Mouse (Mus musculus) neural tube, embryonic 10.5 days (tissue): ENCODE results near the gene Thsd7a.

Experiments
- DNase-seq: peaks from one replicate; pipeline ENCODE4 v3.0.0-alpha.2; 2017; ENCODE audit warnings: low spot score; ENCODE audit errors: extremely low spot score

The Thsd7a gene

DNA sequence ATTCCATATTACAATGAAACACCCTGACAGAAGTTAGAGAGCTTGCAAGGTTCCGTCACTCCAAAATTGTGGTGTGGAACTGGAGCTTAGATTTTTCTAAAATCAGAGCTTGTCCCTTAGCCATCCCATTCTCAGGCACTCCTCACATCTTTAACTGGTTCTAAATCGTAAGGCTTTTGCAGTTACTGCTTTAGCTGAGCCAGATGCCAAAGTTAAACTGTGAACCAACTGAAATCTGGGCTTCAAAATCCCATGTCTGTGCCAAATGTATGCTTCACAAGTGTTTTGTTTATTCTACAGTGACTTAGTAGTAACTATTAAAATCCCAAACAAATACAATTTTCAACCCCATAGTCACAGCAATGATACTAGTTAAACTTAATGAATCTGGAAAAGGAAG, 242.3 kb downstream of the Thsd7a start:
- DNase-seq, result no peak

DNA sequence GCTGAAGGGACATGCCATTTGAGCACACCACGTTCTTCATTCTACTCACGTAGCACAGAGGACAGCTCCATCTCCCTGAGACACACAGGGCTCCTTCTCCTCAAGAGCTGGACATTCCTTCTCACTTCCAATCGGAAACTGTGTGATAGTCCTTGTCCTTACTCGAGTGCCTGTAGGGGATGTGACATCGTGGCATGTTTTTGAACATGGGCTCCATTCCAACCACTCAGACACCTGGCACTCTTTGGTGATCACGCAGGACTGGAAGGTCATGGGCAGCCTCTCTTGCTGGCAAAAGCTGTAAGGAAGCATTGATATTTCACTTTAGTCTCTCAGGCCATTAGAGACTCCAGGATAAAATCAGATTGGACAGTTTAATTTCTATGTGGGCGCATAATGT, 245.3 kb downstream of the Thsd7a start:
- DNase-seq, result no peak

DNA sequence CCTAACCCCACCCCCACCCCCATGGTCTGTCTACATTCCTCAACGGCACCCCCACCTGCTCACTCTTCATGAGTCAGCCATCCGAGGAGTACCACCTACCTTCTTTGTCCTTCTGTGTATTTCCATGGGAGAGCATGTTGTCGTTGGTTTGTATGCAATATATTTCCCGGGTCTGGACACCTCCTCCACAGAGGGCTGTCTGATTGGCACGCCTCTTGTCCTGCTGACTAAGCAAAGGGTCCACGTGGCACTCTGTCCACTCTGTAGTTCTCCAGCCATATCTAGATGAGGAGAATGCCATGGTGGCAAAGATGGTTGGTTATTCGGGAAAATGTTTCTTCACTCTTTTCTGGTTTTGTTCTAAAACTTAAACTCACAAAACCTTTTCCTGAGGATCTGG, 248.3 kb downstream of the Thsd7a start:
- DNase-seq, result no peak

DNA sequence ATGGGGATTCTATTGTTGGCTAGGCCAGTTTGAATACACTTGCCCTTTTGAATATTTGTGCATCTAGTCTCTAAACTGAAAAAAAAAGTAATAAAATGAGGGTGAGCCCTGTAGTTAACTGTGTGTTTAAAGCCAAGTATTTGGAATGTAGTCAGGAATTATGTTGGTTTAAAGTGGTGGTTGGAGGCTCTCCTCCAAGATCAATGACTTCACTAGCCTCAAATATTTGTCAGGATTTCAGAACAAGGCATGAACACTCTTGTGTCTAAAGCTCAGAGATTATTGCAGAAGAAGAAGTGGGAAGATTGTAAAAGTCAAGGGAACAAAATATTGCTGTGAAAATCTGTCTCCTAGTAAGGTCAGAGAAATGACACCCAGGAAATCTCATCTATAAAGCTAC, 249.3 kb downstream of the Thsd7a start:
- no peak for DNase-seq

GRCm38 (mm10) chr6:12493571-12493970, 255.6 kb downstream of the Thsd7a start:
- no peak for DNase-seq

GRCm38 (mm10) chr6:12488882-12489281, 260.3 kb downstream of the Thsd7a start:
- no peak for DNase-seq

- no peak for DNase-seq
Observed at GRCm38 (mm10) chr6:12481527-12482163, 267.6 kb downstream of the Thsd7a start.

GRCm38 (mm10) chr6:12478359-12478758, 270.9 kb downstream of the Thsd7a start:
- DNase-seq, result no peak

GRCm38 (mm10) chr6:12470935-12471334, 278.3 kb downstream of the Thsd7a start:
- no peak for DNase-seq

DNA sequence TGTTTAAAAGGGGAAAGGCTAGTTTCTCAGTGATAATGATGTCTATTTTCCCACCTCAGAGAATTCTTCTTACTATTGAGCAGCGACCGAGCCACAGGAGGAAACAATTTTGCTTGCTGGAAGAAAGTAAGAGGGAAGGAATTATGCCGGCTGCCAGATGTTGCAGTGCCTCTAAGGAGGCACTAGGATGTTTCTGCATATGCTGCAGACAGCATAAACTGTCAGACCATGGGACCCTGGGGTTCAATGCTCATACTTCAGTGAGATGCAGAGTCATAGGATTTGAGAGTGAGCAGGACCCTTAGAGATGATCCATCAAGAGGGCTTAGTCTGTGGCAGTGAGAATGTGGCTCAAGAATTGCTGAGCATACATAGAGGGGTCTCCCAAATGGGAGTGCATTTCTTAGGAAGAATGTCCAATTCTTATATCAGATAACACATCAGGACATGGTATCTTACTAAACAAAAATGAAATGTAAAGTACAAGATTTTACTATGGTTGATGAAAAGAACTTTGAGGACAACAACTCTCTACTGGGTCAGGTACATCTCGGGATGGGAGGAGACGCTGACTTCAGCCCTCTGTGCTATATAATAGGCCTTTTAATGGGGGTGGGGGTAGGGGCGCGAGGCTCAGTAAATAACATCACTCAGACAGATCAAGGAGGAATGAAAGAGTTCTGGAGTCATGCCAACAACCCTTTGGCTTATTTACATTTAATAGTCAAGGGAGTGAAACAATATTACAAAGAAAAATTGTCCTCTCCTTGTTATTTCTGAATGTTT, 281.7 kb downstream of the Thsd7a start:
- DNase-seq, result no peak

GRCm38 (mm10) chr6:12458841-12459240, 290.4 kb downstream of the Thsd7a start:
- no peak for DNase-seq

- DNase-seq, result no peak
Observed at GRCm38 (mm10) chr6:12457451-12457850, 291.8 kb downstream of the Thsd7a start.

DNA sequence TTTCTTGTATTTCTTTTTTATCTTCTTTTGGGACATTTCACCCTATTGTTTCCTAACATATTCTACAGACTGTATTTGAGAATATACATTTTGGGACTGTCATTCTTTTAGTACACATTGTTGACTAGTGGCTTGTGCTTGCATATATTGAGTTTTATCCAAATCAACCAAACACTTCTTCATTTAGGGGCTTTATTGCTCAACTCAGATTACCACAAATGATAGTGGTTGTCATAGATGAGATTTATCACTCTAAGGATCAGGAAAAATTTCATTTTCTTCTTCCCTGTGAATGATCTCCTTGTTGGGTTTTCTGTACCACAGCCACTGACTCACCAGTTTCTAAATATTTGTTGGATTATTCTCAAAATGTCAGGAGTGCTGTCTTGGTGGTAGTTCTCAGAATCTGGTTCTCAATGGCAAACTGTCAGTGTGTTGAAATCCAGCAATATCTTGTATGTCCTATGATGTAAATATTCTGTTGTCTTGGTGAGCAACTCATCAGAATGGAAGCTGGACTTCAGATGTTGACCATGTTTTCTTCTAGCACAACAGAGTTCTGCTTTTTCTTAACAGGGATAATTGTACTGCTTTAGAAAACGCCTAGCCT, 294.2 kb downstream of the Thsd7a start:
- DNase-seq, result no peak

- DNase-seq, result no peak
Observed at GRCm38 (mm10) chr6:12454132-12454531, 295.1 kb downstream of the Thsd7a start.

GRCm38 (mm10) chr6:12448851-12449250, 300.4 kb downstream of the Thsd7a start:
- DNase-seq, result no peak

DNA sequence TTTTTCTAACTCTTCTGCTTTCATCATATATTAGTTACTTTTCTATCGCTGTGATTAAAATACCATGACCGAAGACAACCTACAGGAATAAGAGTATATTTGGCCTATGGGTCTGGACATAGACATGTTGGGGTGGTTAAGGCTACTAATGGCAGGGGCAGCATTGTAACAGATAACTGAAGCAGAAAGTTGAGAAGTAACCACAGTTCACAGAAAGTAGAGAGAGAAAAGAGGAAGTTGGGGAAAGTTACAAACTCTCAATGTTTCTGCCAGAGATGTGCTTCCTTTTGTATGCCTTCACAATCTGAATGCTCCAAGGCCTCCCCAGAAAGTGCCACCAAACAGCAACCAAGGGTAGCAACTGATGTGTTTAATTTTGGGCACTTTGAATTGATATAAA, 303.7 kb downstream of the Thsd7a start:
- DNase-seq, result no peak

- no peak for DNase-seq
Observed at GRCm38 (mm10) chr6:12439561-12439960, 309.6 kb downstream of the Thsd7a start.

GRCm38 (mm10) chr6:12419070-12419469, 330.1 kb downstream of the Thsd7a start:
- DNase-seq, result no peak

GRCm38 (mm10) chr6:12416976-12417375, 332.2 kb downstream of the Thsd7a start:
- no peak for DNase-seq

- no peak for DNase-seq
Observed at GRCm38 (mm10) chr6:12404441-12404840, 344.8 kb downstream of the Thsd7a start.

DNA sequence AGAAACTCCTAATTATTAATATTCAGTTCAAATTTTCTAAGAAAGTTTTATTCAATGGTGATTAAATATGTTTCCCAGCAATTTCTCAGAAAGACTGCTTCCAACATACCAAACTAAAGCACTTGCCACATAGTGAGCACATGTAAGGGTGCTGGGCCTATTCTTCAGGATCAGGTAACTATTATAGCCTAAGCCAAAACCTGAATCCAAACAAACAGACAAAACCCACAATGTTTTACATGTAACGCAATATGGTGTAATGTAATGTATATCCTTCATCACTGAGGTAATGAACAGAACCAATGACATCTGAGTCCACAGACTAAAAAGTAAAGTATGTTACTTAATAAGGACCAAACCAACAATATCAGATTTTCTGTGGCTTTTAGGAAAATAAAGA, 346.2 kb downstream of the Thsd7a start:
- no peak for DNase-seq

DNA sequence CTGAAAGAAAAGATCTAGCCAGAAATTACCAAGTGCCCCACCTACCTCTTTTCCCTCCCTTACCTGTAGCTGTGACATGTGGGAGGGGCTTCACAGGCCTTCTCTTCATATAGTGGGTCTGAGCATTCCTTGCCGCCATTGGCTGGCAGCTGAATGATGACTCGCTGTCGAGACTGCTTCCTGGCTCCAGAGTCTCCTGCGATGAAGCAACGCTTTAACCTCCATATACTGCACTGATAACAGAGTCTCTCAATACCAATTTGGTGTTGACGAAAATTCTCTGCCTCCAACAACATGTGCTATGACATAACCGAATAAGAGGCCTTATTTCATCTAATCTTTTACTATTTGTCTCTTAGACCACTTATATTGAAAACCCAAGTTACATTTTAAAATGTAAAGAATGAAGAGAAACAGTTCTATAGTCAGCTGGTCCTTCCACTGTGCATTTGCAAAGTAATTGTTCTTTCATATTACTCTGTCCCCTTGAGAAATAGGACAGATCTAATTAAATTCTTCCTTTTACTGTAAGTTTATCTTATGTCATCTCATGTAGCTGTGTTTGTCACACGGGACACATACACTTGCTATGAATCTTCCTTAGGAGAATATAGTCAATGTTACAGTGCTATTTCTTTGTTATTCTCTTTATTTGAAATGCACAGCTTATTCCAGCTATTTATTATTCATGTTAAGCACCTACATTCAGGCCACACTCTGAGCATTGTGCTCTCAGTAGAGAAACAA, 351.3 kb downstream of the Thsd7a start:
- DNase-seq, result no peak
